Mouse (Mus musculus) T-cell, adult 2 months (primary cell): ENCODE data around the gene Ipmk.
"Not testable (repeated sequence)": the region's sequence is repeated elsewhere in the genome, so short reads cannot be mapped to it uniquely, and the experiment has no call there.

Experiments used
- DNase-seq: peaks from one replicate; pipeline ENCODE4 v3.0.0; 2022; ENCODE audit warnings: low spot score

The Ipmk gene

GRCm38 (mm10) chr10:71426740-71427139 lies 79.2 kb downstream of the Ipmk start:
- no peak for DNase-seq

- DNase-seq, result no peak
These were observed 79.8 kb downstream of the Ipmk start for GRCm38 (mm10) chr10:71427381-71427780.

GRCm38 (mm10) chr10:71428246-71428864 lies 80.8 kb downstream of the Ipmk start:
- no peak for DNase-seq

GRCm38 (mm10) chr10:71430661-71431060 lies 83.1 kb downstream of the Ipmk start:
- no peak for DNase-seq

GRCm38 (mm10) chr10:71443086-71443485 lies 95.5 kb downstream of the Ipmk start:
- DNase-seq, result no peak

GRCm38 (mm10) chr10:71447661-71448060 lies 100.1 kb downstream of the Ipmk start:
- no peak for DNase-seq

- DNase-seq, result no peak
These were observed 100.7 kb downstream of the Ipmk start for GRCm38 (mm10) chr10:71448284-71448683.

GRCm38 (mm10) chr10:71455355-71455754 lies 107.8 kb downstream of the Ipmk start:
- DNase-seq, result no peak

GRCm38 (mm10) chr10:71462371-71462770 lies 114.8 kb downstream of the Ipmk start:
- not testable (repeated sequence) for DNase-seq

- DNase-seq, result no peak
These were observed 116.9 kb downstream of the Ipmk start for GRCm38 (mm10) chr10:71464417-71464816.

- no peak for DNase-seq
These were observed 120.8 kb downstream of the Ipmk start for GRCm38 (mm10) chr10:71468315-71468714.

GRCm38 (mm10) chr10:71469751-71470150 lies 122.2 kb downstream of the Ipmk start:
- DNase-seq, result no peak

GRCm38 (mm10) chr10:71472033-71472432 lies 124.5 kb downstream of the Ipmk start:
- DNase-seq, result no peak

- DNase-seq, result no peak
These were observed 126.0 kb downstream of the Ipmk start for GRCm38 (mm10) chr10:71473590-71473989.

GRCm38 (mm10) chr10:71476471-71477080 lies 129.0 kb downstream of the Ipmk start:
- DNase-seq, result no peak

GRCm38 (mm10) chr10:71477147-71477546 lies 129.6 kb downstream of the Ipmk start:
- DNase-seq, result no peak

- DNase-seq, result no peak
These were observed 132.2 kb downstream of the Ipmk start for GRCm38 (mm10) chr10:71479700-71480325.
